Mouse (Mus musculus) frontal cortex, postnatal 36 days (tissue): ENCODE measurements at regions not wholly inside any gene's neighbourhood (a gene's known extent, or its start where the extent isn't known, plus 50 kb on each side); places are given as distances from the start of the nearest gene placed in this dataset.

Source experiments
- DNase-seq, 2 experiments: peaks; one replicate each; pipeline ENCODE4 v3.0.0; 2022; ENCODE audit warnings: low spot score in 2 of 2

GRCm38 (mm10) chr1:75992039-75992438 is 446.0 kb downstream of the Slc4a3 start:
- peak in 1 of 2 experiments; percentile 26 for DNase-seq

- DNase-seq: no peak
These were observed 451.2 kb downstream of the Slc4a3 start for GRCm38 (mm10) chr1:75997222-75997621.

GRCm38 (mm10) chr1:76001124-76001523 is 455.1 kb downstream of the Slc4a3 start:
- peak; percentile 21 to 41 for DNase-seq

- no peak for DNase-seq
These were observed 463.5 kb downstream of the Slc4a3 start for GRCm38 (mm10) chr1:76009601-76010000.

GRCm38 (mm10) chr1:76010212-76010800 is 464.2 kb downstream of the Slc4a3 start:
- DNase-seq: no peak

GRCm38 (mm10) chr1:76018588-76018987 is 472.5 kb downstream of the Slc4a3 start:
- no peak for DNase-seq

GRCm38 (mm10) chr1:76019071-76019470 is 473.0 kb downstream of the Slc4a3 start:
- no peak for DNase-seq

GRCm38 (mm10) chr1:76024650-76025049 is 478.6 kb downstream of the Slc4a3 start:
- DNase-seq: no peak

GRCm38 (mm10) chr1:76025389-76025788 is 479.3 kb downstream of the Slc4a3 start:
- no peak for DNase-seq

GRCm38 (mm10) chr1:76029059-76029458 is 483.0 kb downstream of the Slc4a3 start:
- no peak for DNase-seq

- DNase-seq: no peak
These were observed 485.3 kb downstream of the Slc4a3 start for GRCm38 (mm10) chr1:76031171-76031922.

GRCm38 (mm10) chr1:76031923-76032285 is 485.8 kb downstream of the Slc4a3 start:
- no peak for DNase-seq

GRCm38 (mm10) chr1:76032626-76033025 is 486.6 kb downstream of the Slc4a3 start:
- DNase-seq: no peak

GRCm38 (mm10) chr1:76036316-76036715 is 490.2 kb downstream of the Slc4a3 start:
- DNase-seq: no peak

- peak; percentile 27 to 64 for DNase-seq
These were observed 493.1 kb downstream of the Slc4a3 start for GRCm38 (mm10) chr1:76039029-76039655.

- DNase-seq: no peak
These were observed 493.6 kb downstream of the Slc4a3 start for GRCm38 (mm10) chr1:76039661-76040060.

- DNase-seq: no peak
These were observed 504.2 kb downstream of the Slc4a3 start for GRCm38 (mm10) chr1:76050264-76050663.

- DNase-seq: no peak
These were observed 507.5 kb downstream of the Slc4a3 start for GRCm38 (mm10) chr1:76053378-76054171.

GRCm38 (mm10) chr1:76065783-76066182 is 519.7 kb downstream of the Slc4a3 start:
- no peak for DNase-seq

- peak; percentile 87 to 94 for DNase-seq
These were observed 524.8 kb downstream of the Slc4a3 start for GRCm38 (mm10) chr1:76070831-76071321.

- no peak for DNase-seq
These were observed 529.1 kb downstream of the Slc4a3 start for GRCm38 (mm10) chr1:76075213-76075612.
